Mouse (Mus musculus) thymus, postnatal 4 days (tissue): Measurements from ENCODE around the gene Colq.
"Not testable (repeated sequence)": the region's sequence is repeated elsewhere in the genome, so short reads cannot be mapped to it uniquely, and the experiment has no call there.

Experiments used
- DNase-seq: peaks from one replicate; pipeline ENCODE4 v3.0.0; 2021

Colq gene

DNA sequence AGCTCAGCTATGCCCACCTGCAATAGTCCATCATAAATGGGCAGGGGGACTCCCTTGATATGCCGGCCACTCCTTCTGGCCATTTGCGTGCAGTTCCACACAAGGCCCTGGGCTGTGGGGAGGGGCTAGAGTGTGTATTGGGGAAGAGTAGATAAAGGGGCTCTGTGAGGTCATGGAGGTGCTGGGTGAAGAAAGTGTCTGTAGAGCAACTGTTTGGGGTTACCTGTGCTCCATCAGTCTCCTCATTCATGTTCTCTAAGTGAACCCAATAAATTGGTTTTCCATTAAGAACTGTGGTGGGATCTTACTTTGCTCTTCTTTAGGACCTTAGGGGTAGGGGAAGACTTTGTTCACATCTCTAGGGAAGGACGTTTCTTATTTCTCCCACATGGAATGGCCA, at the start of gene Colq:
Gene Colq (minus strand): TSS at position 101 of the 400 bp plus-strand sequence.
- no peak for DNase-seq

DNA sequence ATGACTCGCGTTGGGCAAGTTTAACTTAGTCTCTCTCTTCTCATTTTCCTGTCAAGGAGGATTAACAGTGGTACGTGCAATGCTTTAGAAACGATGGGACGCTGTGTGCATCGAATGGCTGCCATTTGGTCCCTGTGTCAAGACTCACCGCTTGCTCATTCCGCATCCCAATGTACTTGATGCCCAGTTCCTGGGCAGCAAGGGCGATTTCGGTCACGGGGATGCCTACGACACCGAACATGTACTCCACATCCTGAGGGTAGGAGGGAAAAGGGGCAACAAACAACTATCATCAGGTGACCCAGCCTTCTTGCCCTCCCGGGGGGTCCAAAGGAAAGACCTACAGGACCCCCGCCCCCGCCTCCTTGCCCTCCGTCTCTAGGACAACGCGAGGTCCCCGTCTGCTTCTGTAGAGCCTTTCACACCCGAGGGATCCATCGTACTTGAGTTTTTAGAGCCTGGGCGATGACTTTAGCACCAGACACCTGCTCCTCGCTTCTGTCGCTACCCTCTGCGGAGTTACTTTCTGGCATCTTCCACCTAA, 49.3 kb upstream of the Colq start, which contains the start of gene Gm49387:
Gene Gm49387 (minus strand): TSS at position 533 of the 544 bp plus-strand sequence.
- no peak for DNase-seq

DNA sequence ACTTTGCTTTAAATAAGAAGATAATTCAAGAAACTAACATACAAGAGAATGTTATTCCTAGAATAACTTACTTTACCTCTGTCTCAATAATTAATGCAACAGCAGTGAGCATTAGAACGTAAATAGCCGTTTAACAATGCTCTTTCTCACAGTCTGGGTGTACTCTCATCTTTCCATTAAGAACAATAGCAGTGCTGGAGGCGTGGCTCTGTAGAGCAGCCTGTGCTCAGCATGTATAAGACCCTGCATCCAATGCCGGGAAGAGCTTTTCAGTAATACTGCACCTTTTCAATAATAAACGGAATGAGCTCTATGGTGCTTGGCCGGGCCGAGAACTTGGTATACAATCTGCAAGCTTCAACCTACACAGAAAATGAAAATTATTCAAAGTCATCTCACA, 39.5 kb upstream of the Colq start:
- no peak for DNase-seq

DNA sequence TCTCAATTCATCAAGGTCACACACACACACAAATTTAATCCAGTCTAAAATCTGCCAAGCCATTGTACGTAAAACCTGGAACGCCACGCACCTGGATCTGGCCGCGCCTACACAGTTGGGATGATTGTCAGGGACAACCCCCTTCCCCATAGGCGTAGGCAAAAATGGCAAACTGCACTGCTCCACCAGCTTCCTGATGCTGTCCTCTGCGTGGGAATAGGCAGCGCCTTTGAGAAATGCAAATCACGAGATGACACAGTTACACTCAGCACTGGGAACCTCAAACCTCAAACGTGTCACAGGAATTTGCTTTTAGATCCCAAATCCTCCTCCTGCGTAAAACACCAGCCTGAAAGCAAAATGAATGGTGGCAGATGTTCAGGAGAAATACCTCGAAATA, 31.6 kb upstream of the Colq start:
- DNase-seq, result no peak

DNA sequence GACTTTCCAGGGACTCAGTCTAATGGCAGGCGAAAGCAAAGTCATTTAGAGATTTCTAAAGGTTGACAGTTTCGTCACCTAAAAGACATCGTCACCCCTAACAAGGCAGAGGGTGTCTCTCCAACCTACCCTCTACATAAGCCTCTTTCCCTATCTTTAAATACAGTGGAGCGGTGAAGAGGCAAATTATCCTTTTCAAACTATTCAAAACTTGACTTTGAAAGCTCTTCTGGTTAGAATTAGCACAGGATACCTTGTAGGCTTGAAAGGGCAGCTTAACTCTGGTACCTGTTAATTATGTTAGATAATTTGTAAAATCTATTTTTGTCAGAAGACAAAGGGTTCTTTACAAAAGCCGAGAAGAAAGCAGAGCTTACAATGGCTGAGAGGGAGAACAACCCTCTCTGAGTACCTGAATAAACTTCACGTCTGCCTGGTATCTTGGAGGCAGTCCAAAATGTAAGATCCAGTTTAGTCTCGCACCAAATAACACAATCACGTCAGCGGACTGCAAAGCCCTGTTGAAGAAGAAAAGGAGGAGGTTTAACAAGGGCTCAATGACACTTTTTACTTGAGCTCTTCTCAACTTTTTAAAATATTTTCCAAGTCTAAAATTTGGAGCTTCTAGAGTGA, 29.6 kb upstream of the Colq start:
- no peak for DNase-seq

DNA sequence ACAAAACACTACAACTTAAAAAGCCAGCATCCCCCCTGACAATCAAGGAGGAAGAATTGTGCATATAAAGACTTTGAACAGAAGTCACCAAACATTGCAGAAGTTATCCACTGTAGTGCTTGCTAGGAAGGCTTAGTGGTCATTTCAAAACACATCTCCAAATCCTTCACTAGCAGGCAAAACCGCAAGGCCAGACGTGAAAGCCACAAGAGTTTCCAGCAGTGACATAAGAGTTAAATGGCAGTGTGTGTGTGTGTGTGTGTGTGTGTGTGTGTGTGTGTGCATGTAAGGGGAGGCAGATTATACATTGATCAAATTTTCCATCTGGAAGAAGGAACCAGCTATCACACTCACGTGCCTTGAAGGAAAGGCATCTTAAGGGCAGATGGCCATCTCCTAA, 26.9 kb upstream of the Colq start:
- no peak for DNase-seq

DNA sequence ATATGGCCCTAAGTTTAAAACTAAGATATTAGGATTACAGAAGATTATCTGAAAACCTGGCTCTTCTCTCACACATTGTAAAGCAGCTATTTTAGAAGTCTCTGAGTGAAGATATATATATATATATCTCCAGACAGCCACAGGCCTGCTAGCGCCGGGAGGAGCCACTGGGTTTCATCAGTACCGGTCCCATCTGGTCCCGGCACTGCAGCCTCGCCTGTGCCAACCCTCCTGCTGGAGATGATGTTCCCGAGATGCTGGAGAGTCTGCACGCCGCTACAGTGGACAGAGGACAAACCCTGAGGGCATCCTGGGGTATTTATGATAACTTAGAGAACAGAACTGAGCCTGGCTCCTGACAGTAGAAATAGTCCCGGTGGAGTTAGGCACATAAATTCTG, 26.1 kb upstream of the Colq start:
- DNase-seq, result no peak

DNA sequence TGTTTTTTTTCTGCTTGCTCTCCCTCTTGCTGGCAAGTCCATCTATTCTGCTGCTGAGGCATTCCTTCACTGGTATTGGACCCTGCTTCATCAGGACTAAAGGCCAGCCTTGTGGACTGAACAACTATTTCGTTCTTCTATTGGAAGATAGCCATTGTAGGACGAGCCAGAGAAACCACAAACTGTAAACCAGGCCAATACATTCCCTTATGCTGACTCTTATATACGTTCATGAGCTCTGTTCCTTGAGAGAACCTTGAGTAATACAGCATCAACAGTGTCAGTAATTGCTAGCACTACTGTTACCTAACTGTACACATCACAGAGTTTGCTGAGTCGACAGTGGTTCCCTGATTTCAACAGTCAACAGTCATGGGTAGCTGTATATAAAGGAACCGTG, 22.5 kb upstream of the Colq start:
- DNase-seq, result no peak

DNA sequence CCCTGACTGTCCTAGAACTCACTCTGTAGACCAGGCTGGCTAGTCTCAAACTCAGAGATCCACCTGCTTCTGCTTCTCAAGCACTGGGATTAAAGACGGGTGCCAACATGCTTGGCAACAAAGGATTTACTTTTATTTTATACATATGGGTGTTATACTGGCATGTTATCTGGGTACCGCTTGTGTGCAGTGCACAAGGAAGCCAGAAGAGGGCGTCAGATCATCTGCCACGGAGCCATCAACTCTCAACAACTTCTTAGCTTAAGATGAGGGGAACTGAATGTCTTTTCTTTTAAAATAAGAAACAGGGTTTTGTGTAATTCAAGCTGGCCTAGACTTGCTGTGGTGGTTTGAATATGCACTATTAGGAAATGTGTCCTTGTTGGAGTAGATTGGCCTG, 20.8 kb upstream of the Colq start:
- DNase-seq, result peak; percentile 34

DNA sequence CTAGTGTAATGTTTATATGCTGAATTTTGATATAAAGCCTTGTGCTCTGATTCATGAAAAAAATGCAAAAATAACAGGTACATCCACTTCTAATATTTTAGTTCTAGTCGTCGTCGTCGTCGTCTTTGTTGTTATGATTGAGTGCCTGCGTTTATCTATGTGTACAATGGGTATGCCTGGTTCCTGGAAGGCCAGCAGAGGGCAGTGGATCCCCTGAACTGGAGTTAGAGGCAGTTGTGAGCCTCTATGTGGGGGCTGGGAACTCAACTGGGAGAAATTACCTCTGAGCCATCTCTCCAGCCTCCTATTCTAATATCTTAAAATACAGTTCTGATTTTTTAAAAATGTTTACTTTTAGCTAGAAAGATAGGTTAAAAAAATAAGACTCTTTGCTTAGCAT, 14.4 kb upstream of the Colq start:
- peak; percentile 62 for DNase-seq

DNA sequence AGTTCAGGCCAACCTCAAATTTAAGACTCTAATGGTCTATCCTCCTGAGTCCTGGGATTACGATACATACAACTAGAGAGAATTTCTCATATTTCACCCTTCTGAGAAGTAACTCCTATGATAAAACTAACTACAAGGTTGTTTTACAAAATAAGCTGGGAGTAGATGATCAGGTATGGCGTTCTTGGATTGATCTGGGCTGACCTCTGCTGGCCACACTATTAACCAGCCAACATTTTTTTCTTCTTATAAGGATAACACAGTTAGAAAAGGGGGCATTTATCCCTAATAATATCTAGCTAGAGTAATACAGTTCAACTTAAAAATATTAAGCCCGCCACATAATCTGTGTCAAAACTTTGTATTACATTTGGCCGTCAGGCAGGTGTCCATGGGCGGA, 13.8 kb upstream of the Colq start:
- DNase-seq, result peak; percentile 62

DNA sequence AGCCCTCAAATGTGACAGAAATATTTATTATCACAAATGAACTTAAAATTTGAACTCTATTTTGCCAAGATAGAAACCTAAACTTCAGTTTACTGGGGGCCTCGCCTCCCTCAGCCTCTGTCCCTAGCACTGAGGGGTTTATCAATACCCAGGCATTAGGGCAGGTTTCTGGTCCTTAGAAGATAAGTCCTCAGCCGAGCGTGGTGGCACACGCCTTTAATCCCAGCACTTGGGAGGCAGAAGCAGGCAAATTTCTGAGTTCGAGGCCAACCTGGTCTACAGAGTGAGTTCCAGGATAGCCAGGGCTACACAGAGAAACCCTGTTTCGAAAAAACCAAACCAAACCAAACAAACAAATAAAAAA, 11.5 kb upstream of the Colq start:
- DNase-seq, result not testable (repeated sequence)

DNA sequence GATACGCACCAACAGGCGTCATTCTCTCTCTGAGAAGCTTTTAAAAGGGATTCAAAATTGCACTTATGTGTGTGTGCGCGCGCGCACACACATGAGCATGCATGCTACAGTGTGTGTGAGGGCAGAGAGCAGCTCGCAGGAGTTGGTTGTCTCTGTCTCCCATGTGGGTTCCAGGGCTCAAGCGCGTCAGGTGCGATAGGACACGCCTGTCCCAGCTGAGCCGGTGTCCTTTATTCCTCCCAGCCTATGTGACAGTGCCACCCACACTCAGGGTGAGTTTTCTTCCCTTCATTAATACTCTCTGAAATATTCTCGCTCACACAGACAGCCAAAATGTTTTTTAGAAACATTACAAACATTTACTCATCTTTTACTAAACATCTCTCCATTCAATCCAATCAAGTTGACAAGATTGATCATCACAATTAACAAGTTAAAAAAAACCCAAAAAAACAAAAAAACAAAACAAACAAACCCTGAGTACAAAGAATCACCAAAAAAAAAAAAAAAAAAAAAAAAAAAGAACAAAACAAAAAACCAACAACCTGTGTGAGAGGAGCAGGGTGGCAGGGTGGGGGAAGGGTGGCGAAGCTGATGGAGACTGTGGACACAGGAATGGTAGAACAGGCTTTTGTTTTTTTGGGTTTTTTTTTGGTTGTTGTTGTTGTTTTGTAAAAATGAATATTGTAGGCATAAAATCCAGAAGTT, 10.9 kb upstream of the Colq start:
- DNase-seq, result peak; percentile 51

DNA sequence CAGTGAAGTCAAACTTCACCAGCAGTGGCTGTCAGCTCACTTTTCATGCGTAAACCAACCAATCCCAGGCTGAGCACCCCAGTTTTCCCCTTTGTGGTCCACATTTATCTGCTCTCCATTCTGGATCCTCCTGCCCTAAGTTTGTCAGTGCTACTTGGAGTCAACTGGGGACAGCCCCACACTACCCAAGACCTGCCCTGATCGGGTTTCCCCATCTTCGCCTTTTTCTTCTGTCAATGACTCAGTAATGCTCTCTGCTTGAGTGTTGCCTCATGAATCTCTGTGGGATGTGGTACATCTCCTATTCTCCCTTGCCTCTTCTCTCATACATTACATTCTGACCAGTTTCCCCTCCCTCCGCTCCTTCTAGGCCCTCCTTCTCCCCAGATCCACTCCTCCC, 6.3 kb upstream of the Colq start:
- no peak for DNase-seq

DNA sequence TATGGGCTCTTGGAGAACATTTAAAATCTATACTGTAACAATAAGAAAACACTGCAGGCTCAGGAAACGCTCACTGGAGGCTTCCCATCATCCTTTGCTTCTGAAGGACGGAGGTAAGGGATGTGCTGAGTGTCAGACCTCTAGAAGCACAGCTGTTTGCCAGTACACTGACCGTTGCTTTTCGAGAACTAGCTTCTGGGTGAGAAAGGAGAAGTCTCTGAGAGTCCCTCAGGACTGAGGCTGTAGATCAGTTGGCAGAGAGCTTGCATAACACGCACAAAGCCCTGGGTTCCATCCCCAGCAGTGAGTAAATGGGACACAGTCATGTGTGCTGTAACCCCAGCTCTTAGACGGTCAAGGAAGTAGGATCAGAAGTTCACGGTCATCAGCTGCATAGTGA, 5.3 kb upstream of the Colq start:
- DNase-seq, result no peak

DNA sequence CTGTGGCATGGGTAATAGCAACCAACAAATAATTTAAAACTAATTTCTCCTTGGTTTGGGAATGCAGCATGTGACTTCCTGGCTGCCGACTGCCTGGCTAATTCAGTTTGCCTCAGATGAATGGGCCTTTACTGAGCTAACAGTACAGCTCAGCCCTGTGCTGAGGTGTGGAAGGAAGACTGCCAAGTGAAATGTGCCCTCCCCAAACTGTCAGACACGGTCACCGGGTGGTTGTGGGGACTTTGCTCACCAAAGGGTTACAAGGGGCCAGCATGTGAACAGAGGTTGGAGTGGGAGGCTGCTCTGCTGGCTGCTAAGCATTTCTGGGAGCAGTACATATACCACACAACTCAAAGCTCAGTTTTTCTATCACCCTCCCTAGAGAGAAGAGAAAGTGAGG, 3.5 kb upstream of the Colq start:
- DNase-seq, result no peak

DNA sequence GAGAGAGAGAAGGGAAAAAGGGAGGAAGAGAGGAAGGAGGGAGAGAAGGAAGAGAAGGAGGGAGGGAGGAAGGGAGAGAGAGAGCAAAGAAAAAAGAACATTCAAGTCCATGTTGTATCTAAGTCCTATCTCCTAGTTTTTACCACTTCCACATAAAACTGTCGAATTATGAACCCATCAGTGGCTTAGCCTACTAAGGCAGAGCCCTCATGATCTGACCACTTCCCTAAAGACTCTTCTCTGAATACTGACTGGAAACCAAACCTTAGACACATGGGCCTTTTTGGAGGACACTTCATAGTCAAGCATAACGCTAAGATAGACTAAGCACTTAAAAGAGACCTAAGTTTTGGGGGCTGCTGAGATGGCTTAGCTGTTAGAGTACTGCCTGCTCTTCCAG, 1.9 kb upstream of the Colq start:
- no peak for DNase-seq

DNA sequence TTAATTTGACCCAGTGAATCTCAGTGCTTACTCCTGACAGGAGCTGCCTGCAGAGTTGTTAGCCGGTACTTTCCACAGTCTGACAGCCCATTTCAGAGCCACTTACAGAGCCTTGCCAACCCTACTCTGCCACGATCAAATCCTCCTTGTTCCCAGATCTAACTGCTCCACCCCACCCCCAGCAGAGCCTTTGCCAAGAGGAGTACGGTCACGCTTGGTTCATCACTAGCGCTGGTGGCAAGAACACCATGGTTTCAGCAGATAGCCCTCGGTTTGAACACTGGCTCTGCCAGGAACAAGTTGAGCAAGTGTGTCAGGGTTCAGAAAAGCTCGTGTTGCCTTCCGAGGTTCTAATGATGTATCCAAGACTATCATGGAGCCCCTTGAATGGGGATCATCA, 4.7 kb downstream of the Colq start:
- no peak for DNase-seq

DNA sequence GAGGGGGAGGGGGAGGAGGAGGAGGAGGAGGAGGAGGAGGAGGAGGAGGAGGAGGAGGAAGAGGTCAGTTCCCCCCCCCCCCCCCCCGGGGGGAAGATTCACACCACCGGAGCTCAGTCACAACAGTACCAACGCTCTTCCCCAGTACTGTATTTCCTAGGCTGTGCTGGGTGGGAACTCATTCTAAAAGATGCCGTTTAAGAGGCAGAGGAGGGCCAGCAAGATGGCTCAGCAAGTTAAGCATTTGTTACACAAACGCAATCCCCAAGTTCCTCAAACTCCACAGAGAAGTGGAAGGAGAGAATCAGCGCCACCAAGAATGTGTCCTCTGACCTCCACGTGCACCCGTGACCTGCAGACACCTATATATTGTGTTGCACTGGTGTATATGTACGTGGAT, 8.1 kb downstream of the Colq start:
- no peak for DNase-seq

DNA sequence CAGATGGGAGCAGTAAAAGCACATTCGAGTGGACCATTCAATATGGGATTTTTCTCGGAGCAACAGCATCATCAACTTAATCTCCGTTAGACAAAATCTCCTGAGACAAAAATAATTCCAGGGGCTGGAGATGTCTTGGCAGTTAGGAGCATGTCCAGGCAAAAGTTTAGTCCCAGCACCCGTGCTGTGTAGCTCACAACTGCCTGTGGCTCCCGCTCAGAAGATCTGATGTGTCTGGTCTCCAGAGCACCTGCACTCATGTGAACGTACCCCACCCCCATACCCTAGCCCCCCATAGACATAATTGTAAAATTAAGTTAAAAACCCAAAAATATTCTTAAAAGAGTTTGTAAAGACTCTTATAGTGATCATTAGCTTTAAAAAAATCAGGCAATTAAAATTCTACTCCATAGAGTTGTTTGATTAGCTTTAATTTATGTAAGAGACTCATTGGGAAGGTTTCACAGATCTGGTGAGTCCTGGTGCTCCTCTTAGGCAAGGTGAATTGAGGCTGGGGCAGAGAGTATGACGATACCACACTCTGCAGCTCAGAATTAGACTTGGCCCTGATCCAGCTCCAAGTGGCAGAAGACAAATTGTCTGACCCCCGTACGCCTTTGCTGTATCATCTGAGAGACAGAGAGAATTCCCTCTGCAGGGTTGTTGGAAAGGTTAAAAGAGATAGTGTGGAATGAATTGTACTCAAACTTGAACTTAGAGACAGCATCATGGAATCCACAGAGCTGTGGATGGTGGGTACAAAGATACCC, 13.0 kb downstream of the Colq start:
- peak; percentile 55 for DNase-seq

DNA sequence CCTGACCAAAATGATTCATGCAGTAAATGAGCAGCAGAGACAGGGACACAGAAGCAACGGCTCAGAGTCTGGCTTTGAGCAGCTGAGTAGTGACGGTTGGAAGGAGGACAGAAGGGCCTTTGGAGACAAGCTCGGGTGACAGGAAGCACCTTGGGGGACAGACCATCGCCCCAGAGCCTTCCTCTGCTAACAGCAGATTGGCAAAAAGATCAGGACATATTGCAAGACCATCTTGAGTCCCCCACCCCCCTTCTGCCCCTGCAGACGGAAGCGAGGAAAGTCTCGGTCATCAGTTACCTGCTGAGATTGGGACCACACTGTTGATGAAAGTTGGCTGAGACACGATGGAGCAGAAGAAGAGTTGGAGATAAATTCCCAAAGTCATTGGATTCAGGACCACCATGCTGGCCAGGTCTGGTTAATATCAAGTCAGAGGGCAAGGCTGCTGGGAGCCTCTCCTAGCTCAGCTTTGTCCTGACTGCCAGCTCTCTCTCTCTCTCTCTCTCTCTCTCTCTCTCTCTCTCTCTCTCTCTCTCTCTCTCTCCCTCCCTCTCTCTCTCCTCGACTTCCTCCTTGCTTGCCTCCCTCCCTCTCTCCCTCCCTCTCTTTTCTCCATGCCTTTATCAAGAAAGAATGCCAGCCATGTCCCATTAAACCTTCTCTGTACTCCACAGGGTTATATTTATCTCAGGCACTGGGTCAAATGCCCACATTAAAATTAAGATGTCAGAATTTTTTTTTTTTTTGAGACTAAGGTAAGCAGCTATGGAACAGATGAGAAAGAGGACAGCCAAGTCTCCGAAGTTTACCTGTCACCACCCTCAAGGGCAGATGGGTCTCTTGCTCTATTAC, 14.1 kb downstream of the Colq start:
- peak; percentile 61 for DNase-seq

DNA sequence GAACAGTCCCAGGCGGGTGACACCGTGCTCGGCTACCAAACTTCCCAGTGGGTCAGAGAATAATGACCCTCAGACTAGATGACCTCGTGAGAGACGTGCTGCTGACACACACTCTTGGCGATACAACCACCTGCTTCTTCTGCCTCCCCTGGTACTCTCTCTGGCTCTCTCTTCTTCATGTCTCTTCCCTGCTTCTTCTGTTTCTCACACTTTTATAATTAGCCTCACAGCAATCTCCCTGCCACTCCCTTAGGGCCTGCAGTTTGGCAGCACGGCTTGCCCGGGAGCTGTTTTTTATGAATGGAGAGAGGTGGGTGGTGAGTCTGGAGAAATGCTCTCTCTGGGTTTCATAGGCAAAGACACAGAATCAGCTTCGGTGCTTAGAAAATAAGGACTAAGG, 15.3 kb downstream of the Colq start:
- no peak for DNase-seq
